Mouse (Mus musculus): ENCODE results near the gene Lrrc8d. TPM values are rescaled to one million over a fixed set of nuclear protein-coding genes. Genes with fewer than 3 reads are reported as not detected.
A peak's percentile ranks its signal among the peaks of the same experiment; 100 is the strongest.

The Lrrc8d gene
- total RNA-seq (2012; rRNA removed) (11.4 and 13.3 TPM in 2 replicates), polyA plus RNA-seq (2012; ENCODE audit: insufficient read depth in 1 of 2, insufficient read length in 2 of 2, low read depth in 1 of 2, low replicate concordance in 2 of 2, missing spikeins in 1 of 2) (100 to 1,000 TPM in 1 of 2 experiments, 10 to 100 TPM in 1; 21.9 to 258 TPM)

DNA sequence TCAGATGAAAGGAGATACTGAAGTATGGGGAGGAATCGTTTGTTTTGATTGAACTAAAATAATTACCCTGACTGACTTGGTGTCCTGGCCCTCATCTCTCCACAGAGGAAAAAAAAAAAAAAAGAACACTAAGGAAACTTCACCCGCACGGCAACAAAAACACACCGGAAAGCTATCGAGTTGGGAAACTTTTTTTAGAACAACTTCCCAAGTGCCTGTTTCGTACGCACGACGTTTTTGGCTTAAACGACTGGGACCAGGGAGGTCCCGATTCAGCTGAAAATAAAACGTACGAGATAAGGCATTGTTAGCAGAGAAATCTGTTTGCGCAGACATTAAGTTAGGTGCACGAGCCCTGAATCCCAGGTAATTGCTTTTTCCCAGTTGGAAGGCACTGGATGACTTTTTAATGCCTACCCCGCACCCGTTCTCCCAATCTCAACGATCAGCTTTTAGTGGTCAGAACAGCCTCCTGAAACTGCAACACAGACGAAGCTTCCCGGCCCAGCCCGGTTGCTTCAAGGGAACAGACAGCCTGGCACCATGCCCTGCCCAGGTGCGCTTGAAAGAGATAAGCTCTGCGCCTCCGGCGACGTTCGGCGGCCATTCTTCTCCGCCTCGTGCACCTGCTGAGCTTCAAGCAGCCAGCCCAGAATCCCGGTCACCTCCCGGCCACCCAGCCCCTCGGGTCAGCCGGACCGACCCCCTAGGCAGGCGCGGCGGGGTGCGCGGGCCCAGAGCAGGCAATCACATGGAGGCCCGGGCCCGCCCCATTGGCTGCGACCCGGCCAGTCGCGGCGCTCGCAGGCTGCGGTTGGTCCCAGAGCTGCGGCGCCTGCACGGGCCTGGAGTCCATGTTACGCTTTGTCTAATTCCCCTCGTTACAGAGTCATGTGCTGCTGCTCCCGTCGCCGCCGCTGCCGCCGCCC, at the start of gene Lrrc8d:
TSS of gene Lrrc8d (plus strand) at position 829 of the 929 bp plus-strand sequence.
- no peaks in the 10 kb centered on the region for H3K9me3 ChIP-seq (replicated peaks; ENCODE audit: insufficient read depth, low read length)
- H3K27me3 ChIP-seq (ENCODE audit: control insufficient read depth in 1 of 2, insufficient read depth in 2 of 2, low read length in 2 of 2) = no peaks in the 10 kb centered on the region
- peaks cover 11 to 25% of the 10 kb centered on the region in 2 experiments for H3K4me1 ChIP-seq (ENCODE audit: control insufficient read depth in 1 of 2, insufficient read depth in 2 of 2, low read length in 2 of 2)
- peaks cover 6% of the 10 kb centered on the region; the same call in 1 of the 2 replicates for H3K79me2 ChIP-seq (ENCODE audit: control insufficient read depth, insufficient read depth, low read length, poor library complexity)
- H3K9ac ChIP-seq (ENCODE audit: control insufficient read depth, low read depth, low read length, poor library complexity, severe bottlenecking) = peak within 1 kb of the TSS; percentile 94
- H3K4me3 ChIP-seq (ENCODE audit: control insufficient read depth in 1 of 2, insufficient read depth in 1 of 2, low read depth in 2 of 2, low read length in 2 of 2) = peak within 1 kb of the TSS; percentile 75 to 92
- DNase-seq (ENCODE audit: low read depth, low spot score) = peak; percentile 85
- H3K36me3 ChIP-seq (ENCODE audit: control insufficient read depth in 1 of 2, insufficient read depth in 2 of 2, low read length in 2 of 2) = peaks cover 0 to 20% of the 10 kb centered on the region in 2 experiments; a peak in 2 of 4 replicates
- peak within 1 kb of the TSS; percentile 78 for H3K27ac ChIP-seq (ENCODE audit: control insufficient read depth, low read depth, low read length)
- TF ChIP-seq USF2 (IDR thresholded peaks at IDR 0.05; ENCODE audit: borderline replicate concordance in 1 of 2, insufficient read depth in 1 of 2, low read depth in 1 of 2, low read length in 2 of 2) (0 out of 4 replicates have a peak, but pooled peaks of 1 of the 2 experiments have one; percentile 35), TAL1 (IDR thresholded peaks at IDR 0.05; ENCODE audit: low read length) (no peak), RCOR1 (IDR thresholded peaks at IDR 0.05; ENCODE audit: low read depth, low read length) (no peak; the same call in 1 of the 2 replicates), ZKSCAN1 (IDR thresholded peaks at IDR 0.05; ENCODE audit: low read depth, low read length) (no peak), ZMIZ1 (IDR thresholded peaks at IDR 0.05; ENCODE audit: low read depth, low read length) (no peak), POLR2AphosphoS2 (IDR thresholded peaks at IDR 0.05; ENCODE audit: low read length) (no peak), POLR2A (IDR thresholded peaks at IDR 0.05; ENCODE audit: control insufficient read depth in 1 of 2, insufficient read depth in 1 of 2, low read depth in 1 of 2, low read length in 2 of 2, poor library complexity in 1 of 2) (no peak; a peak in 1 of 4 replicates), ZC3H11A (IDR thresholded peaks at IDR 0.05; ENCODE audit: low read depth, low read length) (no peak), CHD2 (IDR thresholded peaks at IDR 0.05; ENCODE audit: low read length) (no peak), HCFC1 (IDR thresholded peaks at IDR 0.05; ENCODE audit: low read depth, low read length) (no peak), MEF2A (IDR thresholded peaks at IDR 0.05; ENCODE audit: extremely low read depth, insufficient replicate concordance, low read depth, low read length, poor library complexity, severe bottlenecking) (0 out of 2 replicates have a peak, but pooled peaks have one; percentile 19), CTCF (IDR thresholded peaks at IDR 0.05 in 2 of 3, conservative IDR thresholded peaks at IDR 0.05 in 1 of 3; ENCODE audit: control insufficient read depth in 1 of 3, insufficient read depth in 1 of 3, low read depth in 2 of 3, low read length in 3 of 3, poor library complexity in 1 of 3, severe bottlenecking in 1 of 3) (no peak), MAX (IDR thresholded peaks at IDR 0.05; ENCODE audit: low read length) (peak; percentile 74), TCF12 (IDR thresholded peaks at IDR 0.05; ENCODE audit: low read depth, low read length) (peak; percentile 76), MYC (IDR thresholded peaks at IDR 0.05; ENCODE audit: low read depth, low read length) (no peak), BHLHE40 (IDR thresholded peaks at IDR 0.05; ENCODE audit: borderline replicate concordance, low read depth, low read length) (no peak; the same call in 1 of the 2 replicates), GABPA (IDR thresholded peaks at IDR 0.05; ENCODE audit: low read depth, low read length) (no peak), KAT2A (conservative IDR thresholded peaks at IDR 0.05; ENCODE audit: low read depth, low read length) (no peak; the same call in 1 of the 2 replicates), ZNF384 (IDR thresholded peaks at IDR 0.05; ENCODE audit: low read depth, low read length) (0 out of 2 replicates have a peak, but pooled peaks have one; percentile 5), UBTF (IDR thresholded peaks at IDR 0.05; ENCODE audit: borderline replicate concordance, insufficient read depth, low read depth, low read length) (no peak), GATA1 (IDR thresholded peaks at IDR 0.05; ENCODE audit: low read depth, low read length) (peak; percentile 17; the same call in 1 of the 2 replicates), ELF1 (IDR thresholded peaks at IDR 0.05; ENCODE audit: low read depth, low read length) (no peak), POLR2AphosphoS5 (IDR thresholded peaks at IDR 0.05; ENCODE audit: borderline replicate concordance, low read depth, low read length) (no peak), NRF1 (IDR thresholded peaks at IDR 0.05; ENCODE audit: insufficient read depth, low read depth, low read length, poor library complexity, severe bottlenecking) (peak; percentile 50; the same call in 1 of the 2 replicates), MAZ (IDR thresholded peaks at IDR 0.05; ENCODE audit: low read depth, low read length) (no peak), MXI1 (IDR thresholded peaks at IDR 0.05; ENCODE audit: low read depth, low read length) (peak; percentile 66), TBP (IDR thresholded peaks at IDR 0.05; ENCODE audit: low read depth, low read length) (no peak), EP300 (IDR thresholded peaks at IDR 0.05; ENCODE audit: low read depth in 1 of 2, low read length in 2 of 2) (peak in 1 of 2 experiments; percentile 5; a peak in 1 of 4 replicates), JUND (IDR thresholded peaks at IDR 0.05; ENCODE audit: low read depth, low read length) (no peak), E2F4 (IDR thresholded peaks at IDR 0.05; ENCODE audit: borderline replicate concordance, low read depth, low read length) (no peak), MYB (IDR thresholded peaks at IDR 0.05; ENCODE audit: low read depth, low read length) (no peak), SMC3 (IDR thresholded peaks at IDR 0.05; ENCODE audit: low read depth, low read length) (no peak), SIN3A (IDR thresholded peaks at IDR 0.05; ENCODE audit: low read length) (peak; percentile 54; the same call in 1 of the 2 replicates)

Measured in MEL (cell line).